Comparison of ENCODE assay signal across 7 mouse cellular contexts in the genomic region with DNA sequence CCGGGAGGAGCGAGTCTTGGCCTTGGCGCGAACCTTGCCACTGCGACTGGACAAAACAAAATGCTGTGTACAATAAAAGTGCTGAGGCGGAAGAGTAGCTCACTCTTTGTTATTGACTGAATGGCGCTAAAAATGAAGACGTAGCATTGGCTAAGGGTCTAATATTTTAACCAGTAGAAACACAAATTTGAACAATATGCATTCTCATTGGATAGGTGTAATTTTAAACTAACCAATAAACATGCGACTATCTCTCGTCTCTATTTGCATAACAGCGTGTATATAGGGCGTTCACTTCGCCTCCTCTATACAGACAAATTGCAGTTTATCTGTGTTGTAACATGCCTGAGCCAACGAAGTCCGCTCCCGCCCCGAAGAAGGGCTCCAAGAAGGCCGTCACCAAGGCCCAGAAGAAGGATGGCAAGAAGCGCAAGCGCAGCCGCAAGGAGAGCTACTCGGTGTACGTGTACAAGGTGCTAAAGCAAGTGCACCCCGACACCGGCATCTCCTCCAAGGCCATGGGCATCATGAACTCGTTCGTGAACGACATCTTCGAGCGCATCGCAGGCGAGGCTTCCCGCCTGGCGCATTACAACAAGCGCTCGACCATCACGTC. TPM values are rescaled to one million over a fixed set of nuclear protein-coding genes. Genes with fewer than 3 reads are reported as not detected.
DNase-seq lines count a peak whose midpoint lies in the region; ATAC-seq and TF ChIP-seq lines count a peak whose summit lies in the region.
"Not testable (repeated sequence)": the region's sequence is repeated elsewhere in the genome, so short reads cannot be mapped to it uniquely, and the experiment has no call there.

A gene (plus strand): TSS at position 288 of the 616 bp plus-strand sequence.

- H3K36me3 ChIP-seq in embryonic facial prominence, embryonic 11.5 days (replicated peaks; ENCODE audit: control insufficient read depth, insufficient read depth, low read depth, low read length); intestine, postnatal 0 days (ENCODE audit: control insufficient read depth, insufficient read depth): not testable (repeated sequence)

- not testable (repeated sequence) for H3K4me1 ChIP-seq in embryonic facial prominence, embryonic 11.5 days (ENCODE audit: control insufficient read depth, insufficient read depth, low read length); intestine, postnatal 0 days (replicated peaks; ENCODE audit: control insufficient read depth, insufficient read depth, low read length)

- peak within 1 kb of the TSS; percentile 72 for H3K9ac ChIP-seq in embryonic facial prominence, embryonic 11.5 days (replicated peaks; ENCODE audit: low read length)
- H3K9ac ChIP-seq in intestine, postnatal 0 days (ENCODE audit: low read depth, low read length) = not testable (repeated sequence)

- intact Hi-C loops in left cerebral cortex, postnatal 25 days (cut with DNase I) = not testable (repeated sequence)

- peak within 1 kb of the TSS; percentile 33 for H3K4me3 ChIP-seq in embryonic facial prominence, embryonic 11.5 days (ENCODE audit: low read depth, low read length)
- peak within 1 kb of the TSS; percentile 36 for H3K4me3 ChIP-seq in intestine, postnatal 0 days (ENCODE audit: low read depth, low read length)

- under 1% methylated on average over 31 of the region's 37 CpGs for WGBS in embryonic facial prominence, embryonic 11.5 days
- under 1% methylated on average over 36 of the region's 37 CpGs for WGBS in intestine, postnatal 0 days

- peak; percentile 30 for DNase-seq in adrenal gland, postnatal 25 days
- peak; percentile 94 for DNase-seq in embryonic facial prominence, embryonic 11.5 days (ENCODE audit: low spot score)
- DNase-seq in heart, adult 11 months = peak; percentile 97
- DNase-seq in left cerebral cortex, postnatal 25 days (ENCODE audit: low spot score in 2 of 2) = peak; percentile 77 to 91
- peak; percentile 49 to 56 for DNase-seq in right cerebral cortex, postnatal 36 days (ENCODE audit: low spot score in 2 of 2)

- not testable (repeated sequence) for TF ChIP-seq CTCF in intestine, postnatal 0 days (IDR thresholded peaks at IDR 0.05; ENCODE audit: low read depth)

- not testable (repeated sequence) for H3K9me3 ChIP-seq in embryonic facial prominence, embryonic 11.5 days (replicated peaks; ENCODE audit: control insufficient read depth, low read length); intestine, postnatal 0 days (ENCODE audit: control insufficient read depth)

- ATAC-seq in embryonic facial prominence, embryonic 11.5 days (replicated peaks; ENCODE audit: insufficient number of reproducible peaks, low FRiP score, low TSS enrichment, low read depth) = peak; percentile 96
- ATAC-seq in intestine, postnatal 0 days = peak; percentile 95
- ATAC-seq in megakaryocyte-erythroid progenitor cell, adult 5-6 weeks (replicated peaks; ENCODE audit: low FRiP score, low TSS enrichment, poor library complexity, severe bottlenecking) = peak; percentile 91

- H3K4me2 ChIP-seq in embryonic facial prominence, embryonic 11.5 days (ENCODE audit: low read depth, low read length) = peak within 1 kb of the TSS; percentile 71
- peak within 1 kb of the TSS; percentile 68 for H3K4me2 ChIP-seq in intestine, postnatal 0 days (replicated peaks; ENCODE audit: low read depth)

- H3K27ac ChIP-seq in embryonic facial prominence, embryonic 11.5 days (replicated peaks; ENCODE audit: low read depth, low read length) = peak within 1 kb of the TSS; percentile 92
- peak within 1 kb of the TSS; percentile 2 for H3K27ac ChIP-seq in intestine, postnatal 0 days (ENCODE audit: low read depth, low read length)

- H3K27me3 ChIP-seq in embryonic facial prominence, embryonic 11.5 days (ENCODE audit: control insufficient read depth, insufficient read depth, low read length); intestine, postnatal 0 days (replicated peaks; ENCODE audit: control insufficient read depth, insufficient read depth, low read length): not testable (repeated sequence)

RNA-seq across cellular contexts. Expression of the gene that starts here (rescaled TPM):
- 26.4 and 32.4 TPM in 2 replicates for total RNA-seq in adrenal gland, postnatal 25 days (2021)
- polyA plus RNA-seq in embryonic facial prominence, embryonic 11.5 days (2014; fragmentation: Nextera tagmentation; extraction: Ambion mirVana) = 6.3 and 6.4 TPM in 2 replicates
- 0.51 and 0.76 TPM in 2 replicates for polyA plus RNA-seq in intestine, postnatal 0 days (2015; fragmentation: Nextera tagmentation; extraction: Ambion mirVana)
- total RNA-seq in left cerebral cortex, postnatal 25 days (2021) = 1 to 10 TPM; 3.8 to 4.5 TPM
- 242 and 265 TPM in 2 replicates for total RNA-seq in megakaryocyte-erythroid progenitor cell, adult 5-6 weeks (2014; fragmentation: Nextera tagmentation)
- total RNA-seq in megakaryocyte-erythroid progenitor cell, adult 5-6 weeks (2017) = 262 and 417 TPM in 2 replicates

Comparison
In these comparisons a context has a peak if more than half of its experiments do, and no peak if none do; other contexts are left out.
1. Peak in every context shown above with its lines: DNase-seq, ATAC-seq, H3K4me3 ChIP-seq and H3K27ac ChIP-seq.
2. Peak in ATAC-seq, H3K4me3 ChIP-seq, H3K27ac ChIP-seq and H3K4me2 ChIP-seq in intestine, postnatal 0 days; RNA of the gene not detected or under 1 TPM.
3. DNase-seq: peak in every context shown above with its lines; median percentile 97 in heart, adult 11 months; 94 in embryonic facial prominence, embryonic 11.5 days; 84 in left cerebral cortex, postnatal 25 days; 52 in right cerebral cortex, postnatal 36 days; 30 in adrenal gland, postnatal 25 days.